Mouse (Mus musculus): ENCODE data around the gene Capn7. TPM values are rescaled to one million over a fixed set of nuclear protein-coding genes. Genes with fewer than 3 reads are reported as not detected.

Gene Capn7
- polyA plus RNA-seq, 1 experiment from 2014 or later = 45.2 TPM

- Histone ChIP-seq H3K9me3 (ENCODE audit: control insufficient read depth, low read length) (no peaks in the 10 kb centered on the region), H3K4me3 (ENCODE audit: low read depth, low read length) (peak overlapping the region; percentile 61), H3K27ac (ENCODE audit: low read depth, low read length) (no peak overlapping the region), H3K4me2 (replicated peaks; ENCODE audit: low read depth, low read length) (peak overlapping the region; percentile 54), H3K36me3 (ENCODE audit: control insufficient read depth, insufficient read depth, low read length) (no peaks in the 10 kb centered on the region), H3K4me1 (replicated peaks; ENCODE audit: control insufficient read depth, insufficient read depth, low read length) (no peaks in the 10 kb centered on the region), H3K9ac (ENCODE audit: low read depth, low read length) (peak overlapping the region; percentile 81), H3K27me3 (ENCODE audit: control insufficient read depth, insufficient read depth, low read length) (no peaks in the 10 kb centered on the region)
- DNase-seq (ENCODE audit: low spot score) (no peak), ATAC-seq (ENCODE audit: low FRiP score) (no peak)
- WGBS = 53% methylated on average over 7 of the region's 7 CpGs
Measured at GRCm38 (mm10) chr14:31337406-31337805, 968 bp downstream of the Capn7 start.

GRCm38 (mm10) chr14:31337947-31338346, 1.5 kb downstream of the Capn7 start:
- Histone ChIP-seq H3K27me3 (ENCODE audit: control insufficient read depth, insufficient read depth, low read length) (no peaks in the 10 kb centered on the region), H3K27ac (ENCODE audit: low read depth, low read length) (no peak overlapping the region), H3K4me3 (ENCODE audit: low read depth, low read length) (no peak overlapping the region), H3K9ac (ENCODE audit: low read depth, low read length) (no peak overlapping the region), H3K36me3 (ENCODE audit: control insufficient read depth, insufficient read depth, low read length) (no peaks in the 10 kb centered on the region), H3K4me2 (replicated peaks; ENCODE audit: low read depth, low read length) (peak overlapping the region; percentile 21), H3K4me1 (replicated peaks; ENCODE audit: control insufficient read depth, insufficient read depth, low read length) (no peaks in the 10 kb centered on the region), H3K9me3 (ENCODE audit: control insufficient read depth, low read length) (no peaks in the 10 kb centered on the region)
- ATAC-seq (ENCODE audit: low FRiP score) (no peak), DNase-seq (ENCODE audit: low spot score) (no peak)

GRCm38 (mm10) chr14:31343241-31343640, 6.8 kb downstream of the Capn7 start:
- 87% methylated on average over 8 of the region's 8 CpGs for WGBS

GRCm38 (mm10) chr14:31345367-31345766, 8.9 kb downstream of the Capn7 start:
- no peaks in the 10 kb centered on the region for H3K36me3 ChIP-seq (ENCODE audit: control insufficient read depth, insufficient read depth, low read length)
- no peaks in the 10 kb centered on the region for H3K4me1 ChIP-seq (replicated peaks; ENCODE audit: control insufficient read depth, insufficient read depth, low read length)
- no peak overlapping the region for H3K27ac ChIP-seq (ENCODE audit: low read depth, low read length)
- no peaks in the 10 kb centered on the region for H3K27me3 ChIP-seq (ENCODE audit: control insufficient read depth, insufficient read depth, low read length)
- H3K9ac ChIP-seq (ENCODE audit: low read depth, low read length) = no peak overlapping the region
- ATAC-seq (ENCODE audit: low FRiP score) (no peak), DNase-seq (ENCODE audit: low spot score) (no peak)
- no peak overlapping the region for H3K4me2 ChIP-seq (replicated peaks; ENCODE audit: low read depth, low read length)
- 91% methylated on average over 1 of the region's 1 CpGs for WGBS
- H3K9me3 ChIP-seq (ENCODE audit: control insufficient read depth, low read length) = no peaks in the 10 kb centered on the region
- H3K4me3 ChIP-seq (ENCODE audit: low read depth, low read length) = no peak overlapping the region

More at GRCm38 (mm10) chr14:31343241-31343640, 6.8 kb downstream of the Capn7 start:
- Histone ChIP-seq H3K27ac (ENCODE audit: low read depth, low read length) (no peak overlapping the region), H3K4me3 (ENCODE audit: low read depth, low read length) (no peak overlapping the region), H3K36me3 (ENCODE audit: control insufficient read depth, insufficient read depth, low read length) (no peaks in the 10 kb centered on the region), H3K9ac (ENCODE audit: low read depth, low read length) (no peak overlapping the region), H3K4me2 (replicated peaks; ENCODE audit: low read depth, low read length) (no peak overlapping the region), H3K9me3 (ENCODE audit: control insufficient read depth, low read length) (no peaks in the 10 kb centered on the region), H3K4me1 (replicated peaks; ENCODE audit: control insufficient read depth, insufficient read depth, low read length) (no peaks in the 10 kb centered on the region), H3K27me3 (ENCODE audit: control insufficient read depth, insufficient read depth, low read length) (no peaks in the 10 kb centered on the region)
- no peak for ATAC-seq (ENCODE audit: low FRiP score)
- DNase-seq (ENCODE audit: low spot score) = no peak

DNA sequence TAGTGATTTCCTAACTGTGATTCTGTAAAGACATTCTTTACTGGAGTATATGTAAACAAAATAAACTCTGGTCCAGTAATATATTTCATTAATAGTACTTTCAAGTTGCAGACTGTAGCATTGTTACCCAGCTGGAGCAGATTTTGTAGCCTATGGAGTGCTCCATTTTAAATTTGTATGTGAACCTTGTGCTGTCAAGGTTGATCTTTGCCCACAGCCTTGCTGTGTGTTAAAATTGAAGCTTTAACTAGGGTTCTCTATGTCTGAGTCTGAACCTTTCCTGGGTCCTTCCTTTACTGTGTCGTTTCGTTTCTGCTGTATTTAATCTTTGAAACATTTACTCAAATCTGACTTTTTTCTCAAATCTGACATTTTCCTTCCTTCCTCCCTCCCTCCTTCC, 25.8 kb downstream of the Capn7 start:
- Histone ChIP-seq H3K4me2 (replicated peaks; ENCODE audit: low read depth, low read length) (no peak overlapping the region), H3K9me3 (ENCODE audit: control insufficient read depth, low read length) (no peaks in the 10 kb centered on the region), H3K27ac (ENCODE audit: low read depth, low read length) (no peak overlapping the region), H3K4me1 (replicated peaks; ENCODE audit: control insufficient read depth, insufficient read depth, low read length) (no peaks in the 10 kb centered on the region), H3K9ac (ENCODE audit: low read depth, low read length) (no peak overlapping the region), H3K4me3 (ENCODE audit: low read depth, low read length) (no peak overlapping the region), H3K27me3 (ENCODE audit: control insufficient read depth, insufficient read depth, low read length) (no peaks in the 10 kb centered on the region), H3K36me3 (ENCODE audit: control insufficient read depth, insufficient read depth, low read length) (peaks cover 5% of the 10 kb centered on the region; the same call in 1 of the 2 replicates)
- 89% methylated on average over 2 of the region's 2 CpGs for WGBS
- DNase-seq (ENCODE audit: low spot score) = no peak
- ATAC-seq (ENCODE audit: low FRiP score) = no peak

DNA sequence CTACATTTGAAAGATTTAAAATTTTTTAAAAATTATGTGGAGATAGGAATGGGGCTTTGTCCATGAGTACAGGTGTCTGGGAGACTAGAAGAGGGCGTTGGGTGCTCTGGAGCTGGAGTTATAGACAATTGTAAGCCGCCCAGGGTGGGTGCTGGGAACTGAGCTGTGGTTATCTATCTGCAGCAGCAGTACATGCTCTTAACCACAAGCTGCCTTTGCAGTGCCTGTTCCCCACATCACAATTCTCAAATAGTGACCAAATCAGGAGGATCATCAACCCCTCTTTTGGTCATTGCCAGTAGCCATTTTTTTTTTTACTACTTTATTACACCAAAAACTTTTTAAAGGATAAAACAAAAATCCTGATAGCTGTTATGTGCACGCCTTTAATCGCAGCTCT, 28.2 kb downstream of the Capn7 start:
- no peak overlapping the region for H3K9ac ChIP-seq (ENCODE audit: low read depth, low read length)
- WGBS = 93% methylated on average over 4 of the region's 4 CpGs
- no peak overlapping the region for H3K27ac ChIP-seq (ENCODE audit: low read depth, low read length)
- no peaks in the 10 kb centered on the region for H3K27me3 ChIP-seq (ENCODE audit: control insufficient read depth, insufficient read depth, low read length)
- H3K4me1 ChIP-seq (replicated peaks; ENCODE audit: control insufficient read depth, insufficient read depth, low read length) = no peaks in the 10 kb centered on the region
- no peak overlapping the region for H3K4me2 ChIP-seq (replicated peaks; ENCODE audit: low read depth, low read length)
- no peak for ATAC-seq (ENCODE audit: low FRiP score)
- H3K36me3 ChIP-seq (ENCODE audit: control insufficient read depth, insufficient read depth, low read length) = peaks cover 5% of the 10 kb centered on the region; the same call in 1 of the 2 replicates
- no peaks in the 10 kb centered on the region for H3K9me3 ChIP-seq (ENCODE audit: control insufficient read depth, low read length)
- DNase-seq (ENCODE audit: low spot score) = no peak
- no peak overlapping the region for H3K4me3 ChIP-seq (ENCODE audit: low read depth, low read length)

- Histone ChIP-seq H3K4me1 (replicated peaks; ENCODE audit: control insufficient read depth, insufficient read depth, low read length) (no peaks in the 10 kb centered on the region), H3K4me3 (ENCODE audit: low read depth, low read length) (no peak overlapping the region), H3K9ac (ENCODE audit: low read depth, low read length) (no peak overlapping the region), H3K27me3 (ENCODE audit: control insufficient read depth, insufficient read depth, low read length) (no peaks in the 10 kb centered on the region), H3K36me3 (ENCODE audit: control insufficient read depth, insufficient read depth, low read length) (peaks cover 5% of the 10 kb centered on the region; the same call in 1 of the 2 replicates), H3K9me3 (ENCODE audit: control insufficient read depth, low read length) (no peaks in the 10 kb centered on the region), H3K4me2 (replicated peaks; ENCODE audit: low read depth, low read length) (no peak overlapping the region), H3K27ac (ENCODE audit: low read depth, low read length) (no peak overlapping the region)
- ATAC-seq (ENCODE audit: low FRiP score) (no peak), DNase-seq (ENCODE audit: low spot score) (peak; percentile 76)
Measured at GRCm38 (mm10) chr14:31365350-31365749, 28.9 kb downstream of the Capn7 start.

- no peak overlapping the region for H3K9ac ChIP-seq (ENCODE audit: low read depth, low read length)
- no peaks in the 10 kb centered on the region for H3K4me1 ChIP-seq (replicated peaks; ENCODE audit: control insufficient read depth, insufficient read depth, low read length)
- no peaks in the 10 kb centered on the region for H3K9me3 ChIP-seq (ENCODE audit: control insufficient read depth, low read length)
- ATAC-seq (ENCODE audit: low FRiP score) = no peak
- peaks cover 8% of the 10 kb centered on the region; the same call in 1 of the 2 replicates for H3K36me3 ChIP-seq (ENCODE audit: control insufficient read depth, insufficient read depth, low read length)
- H3K4me3 ChIP-seq (ENCODE audit: low read depth, low read length) = no peak overlapping the region
- no peak overlapping the region for H3K4me2 ChIP-seq (replicated peaks; ENCODE audit: low read depth, low read length)
- no peaks in the 10 kb centered on the region for H3K27me3 ChIP-seq (ENCODE audit: control insufficient read depth, insufficient read depth, low read length)
- H3K27ac ChIP-seq (ENCODE audit: low read depth, low read length) = no peak overlapping the region
- WGBS = 93% methylated on average over 7 of the region's 7 CpGs
- no peak for DNase-seq (ENCODE audit: low spot score)
Measured at GRCm38 (mm10) chr14:31367951-31368350, 31.5 kb downstream of the Capn7 start.

DNA sequence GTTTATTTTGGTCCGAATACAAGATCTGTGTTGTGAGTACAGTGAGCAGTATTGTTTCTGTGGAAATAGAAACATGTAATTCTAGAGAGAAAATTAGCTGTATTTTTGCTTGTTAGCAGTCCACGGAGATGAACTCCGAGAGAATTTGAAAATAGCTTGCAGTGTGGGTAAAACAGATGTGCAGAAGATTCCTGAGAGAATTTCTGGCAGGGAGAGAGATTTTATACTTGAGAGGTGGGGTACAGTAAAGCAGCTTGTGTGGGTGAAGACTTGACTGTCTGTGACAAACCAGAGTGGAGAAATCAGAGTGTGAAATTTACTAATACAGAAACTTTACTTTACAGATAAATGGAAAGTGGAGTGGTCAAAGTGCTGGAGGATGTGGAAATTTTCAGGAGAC, 32.9 kb downstream of the Capn7 start:
- H3K27me3 ChIP-seq (ENCODE audit: control insufficient read depth, insufficient read depth, low read length) = no peaks in the 10 kb centered on the region
- H3K9me3 ChIP-seq (ENCODE audit: control insufficient read depth, low read length) = no peaks in the 10 kb centered on the region
- H3K27ac ChIP-seq (ENCODE audit: low read depth, low read length) = no peak overlapping the region
- H3K9ac ChIP-seq (ENCODE audit: low read depth, low read length) = no peak overlapping the region
- no peak overlapping the region for H3K4me2 ChIP-seq (replicated peaks; ENCODE audit: low read depth, low read length)
- DNase-seq (ENCODE audit: low spot score) (no peak), ATAC-seq (ENCODE audit: low FRiP score) (no peak)
- H3K4me3 ChIP-seq (ENCODE audit: low read depth, low read length) = no peak overlapping the region
- WGBS = 92% methylated on average over 3 of the region's 3 CpGs
- no peaks in the 10 kb centered on the region for H3K4me1 ChIP-seq (replicated peaks; ENCODE audit: control insufficient read depth, insufficient read depth, low read length)
- 0 out of 2 replicates have a peak, but pooled peaks cover 5% of the 10 kb centered on the region for H3K36me3 ChIP-seq (ENCODE audit: control insufficient read depth, insufficient read depth, low read length)
